Mouse (Mus musculus) inflammation-experienced regulatory T-cells, adult 6 months (primary cell): ENCODE results near the gene Myo1c. TPM values are rescaled to one million over a fixed set of nuclear protein-coding genes. Genes with fewer than 3 reads are reported as not detected.

Experiments used
- ATAC-seq: one replicate; pipeline ENCODE4 v1.8.0; 2017
- polyA plus RNA-seq, 3 experiments: library from polyadenylated mRNA; unstranded; fragments of 100-300 nt; shearing (Covaris generic); gene quantifications; one replicate each; pipeline ENCODE4 v1.2.1; 2017

The Myo1c gene
- polyA plus RNA-seq, 3 experiments from 2014 or later: 15.6 to 24.5 (median 23.1) TPM

DNA sequence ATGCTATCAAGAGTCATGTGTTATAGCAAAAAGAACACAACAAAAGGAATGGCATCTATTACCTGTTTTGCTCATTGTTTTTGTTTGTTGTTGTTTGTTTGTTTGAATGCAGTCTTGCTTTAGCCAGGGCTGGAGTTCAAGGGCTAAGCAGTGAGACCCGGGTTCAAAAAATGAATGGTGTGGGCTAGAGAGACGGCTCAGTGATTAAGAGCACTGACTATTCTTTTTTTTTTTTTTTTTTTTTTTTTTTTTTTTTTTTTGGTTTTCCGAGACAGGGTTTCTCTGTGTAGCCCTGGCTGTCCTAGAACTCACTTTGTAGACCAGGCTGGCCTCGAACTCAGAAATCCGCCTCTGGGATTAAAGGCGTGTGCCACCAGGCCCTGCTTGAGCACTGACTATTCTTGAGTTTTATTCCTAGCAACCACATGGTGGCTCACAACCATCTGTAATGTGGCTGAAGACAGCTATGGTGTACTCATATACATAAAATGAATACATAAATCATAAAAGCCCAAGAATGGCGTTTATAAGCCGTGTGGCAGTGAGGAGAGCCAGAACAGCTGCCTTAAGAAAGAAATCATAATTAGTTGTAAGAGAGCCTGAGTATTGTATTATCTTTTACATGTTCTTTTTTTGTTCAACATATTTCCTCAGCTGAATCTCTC lies 66.5 kb downstream of the Myo1c start:
- ATAC-seq: no peak

DNA sequence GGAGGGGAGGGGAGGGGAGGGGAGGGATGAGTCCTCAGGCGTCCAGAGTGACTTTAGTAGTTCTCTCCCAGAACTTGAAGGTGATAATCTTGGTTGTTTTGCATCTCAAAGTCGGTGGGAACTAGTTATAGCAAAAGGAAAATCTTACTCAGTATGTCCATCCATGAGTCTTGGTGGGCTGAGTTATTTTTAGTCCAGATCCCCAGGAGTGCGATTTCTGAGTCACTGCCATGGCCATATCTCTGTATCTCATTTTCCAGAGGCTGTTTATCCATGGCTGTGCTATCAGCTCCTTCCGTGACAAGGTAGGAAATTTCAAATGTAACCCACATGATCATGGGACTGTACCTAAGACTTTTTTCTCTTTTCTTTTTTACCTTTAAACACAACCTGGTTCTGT lies 72.0 kb downstream of the Myo1c start:
- ATAC-seq: no peak

Other genes starting within 250 kb of the Myo1c start
- gene Serpinf1, start 227.8 kb upstream of the Myo1c start, polyA plus RNA-seq: 1 to 10 TPM; 3.3 to 5.0 (median 4.9) TPM
- not detected for gene Serpinf2, start 210.9 kb upstream of the Myo1c start, polyA plus RNA-seq
- gene Wdr81, start 195.8 kb upstream of the Myo1c start, polyA plus RNA-seq: 1 to 10 TPM; 5.1 to 7.9 (median 5.2) TPM
- gene Tlcd2, start 188.8 kb upstream of the Myo1c start, polyA plus RNA-seq: 10 to 100 TPM in 2 of 3 experiments, 1 to 10 TPM in 1; 10.0 to 23.2 (median 21.3) TPM
- gene Prpf8, start 163.7 kb upstream of the Myo1c start, polyA plus RNA-seq: 10 to 100 TPM; 37.6 to 48.7 (median 43.8) TPM
- not detected for gene Rilp, start 140.4 kb upstream of the Myo1c start, polyA plus RNA-seq
- under 1 TPM; 0.18 to 0.93 (median 0.28) TPM for gene Scarf1, start 137.0 kb upstream of the Myo1c start, polyA plus RNA-seq
- 10 to 100 TPM; 20.1 to 22.4 (median 21.6) TPM for gene Slc43a2, start 118.8 kb upstream of the Myo1c start, polyA plus RNA-seq
- 10 to 100 TPM; 30.5 to 50.5 (median 40.2) TPM for gene Pitpna, start 62.4 kb upstream of the Myo1c start, polyA plus RNA-seq
- 100 to 1,000 TPM; 110 to 156 (median 133) TPM for gene Inpp5k, start 19.5 kb upstream of the Myo1c start, polyA plus RNA-seq
- 10 to 100 TPM; 10.5 to 13.5 (median 12.0) TPM for gene Crk, start 28.8 kb downstream of the Myo1c start, polyA plus RNA-seq
- 100 to 1,000 TPM; 347 to 645 (median 394) TPM for gene Ywhae, start 82.4 kb downstream of the Myo1c start, polyA plus RNA-seq
- gene Doc2b, start 145.5 kb downstream of the Myo1c start, polyA plus RNA-seq: not detected